Mouse (Mus musculus) layer of hippocampus, adult 18-20 months (tissue): Measurements from ENCODE around the gene Selenbp1. TPM values are rescaled to one million over a fixed set of nuclear protein-coding genes. Genes with fewer than 3 reads are reported as not detected.
A peak's percentile ranks its signal among the peaks of the same experiment; 100 is the strongest.
"Not testable (repeated sequence)": the region's sequence is repeated elsewhere in the genome, so short reads cannot be mapped to it uniquely, and the experiment has no call there.

Experiments used
- DNase-seq, 2 experiments: peaks; one replicate each; pipeline ENCODE4 v3.0.0; 2022; ENCODE audit warnings: low spot score in 2 of 2
- total RNA-seq, 2 experiments: library from RNA; stranded (reverse); gene quantifications; 2 replicates each; pipeline ENCODE4 v1.2.3; 2021

The Selenbp1 gene
- total RNA-seq, 2 experiments from 2014 or later = 12.6 to 14.1 TPM

GRCm38 (mm10) chr3:94932279-94932678, 577 bp upstream of the Selenbp1 start:
- not testable (repeated sequence) for DNase-seq

- not testable (repeated sequence) for DNase-seq
Observed at GRCm38 (mm10) chr3:94933604-94934003, 748 bp downstream of the Selenbp1 start.

- DNase-seq = not testable (repeated sequence)
Observed at GRCm38 (mm10) chr3:94934564-94934963, 1.7 kb downstream of the Selenbp1 start.

- DNase-seq = not testable (repeated sequence)
Observed at GRCm38 (mm10) chr3:94935332-94935731, 2.5 kb downstream of the Selenbp1 start.

GRCm38 (mm10) chr3:94936147-94936546, 3.3 kb downstream of the Selenbp1 start:
- DNase-seq = not testable (repeated sequence)

GRCm38 (mm10) chr3:94937194-94937593, 4.3 kb downstream of the Selenbp1 start:
- not testable (repeated sequence) for DNase-seq

- not testable (repeated sequence) for DNase-seq
Observed at GRCm38 (mm10) chr3:94940033-94940432, 7.2 kb downstream of the Selenbp1 start.

- DNase-seq = not testable (repeated sequence)
Observed at GRCm38 (mm10) chr3:94942211-94942967, 9.5 kb downstream of the Selenbp1 start.

- not testable (repeated sequence) for DNase-seq
Observed at GRCm38 (mm10) chr3:94943706-94944105, 10.8 kb downstream of the Selenbp1 start.

GRCm38 (mm10) chr3:94948066-94948614, 15.3 kb downstream of the Selenbp1 start:
- no peak for DNase-seq

- no peak for DNase-seq
Observed at GRCm38 (mm10) chr3:94949645-94950044, 16.8 kb downstream of the Selenbp1 start.

GRCm38 (mm10) chr3:94952806-94953205, 19.9 kb downstream of the Selenbp1 start:
- DNase-seq = no peak

GRCm38 (mm10) chr3:94953384-94953763, 20.5 kb downstream of the Selenbp1 start:
- DNase-seq = no peak

- DNase-seq = peak; percentile 93 to 97
Observed at GRCm38 (mm10) chr3:94953764-94954616, 21.1 kb downstream of the Selenbp1 start, which contains the start of gene Rfx5. Gene Rfx5 (plus strand): TSS chr3:94954075.

GRCm38 (mm10) chr3:94958295-94958694, 25.4 kb downstream of the Selenbp1 start:
- DNase-seq = no peak

- no peak for DNase-seq
Observed at GRCm38 (mm10) chr3:94959871-94960270, 27.0 kb downstream of the Selenbp1 start.

- DNase-seq = no peak
Observed at GRCm38 (mm10) chr3:94960322-94960721, 27.5 kb downstream of the Selenbp1 start.

- no peak for DNase-seq
Observed at GRCm38 (mm10) chr3:94964989-94965388, 32.1 kb downstream of the Selenbp1 start.

GRCm38 (mm10) chr3:94965878-94966277, 33.0 kb downstream of the Selenbp1 start:
- DNase-seq = no peak

- no peak for DNase-seq
Observed at GRCm38 (mm10) chr3:94972552-94972951, 39.7 kb downstream of the Selenbp1 start.

- DNase-seq = no peak
Observed at GRCm38 (mm10) chr3:94973620-94974019, 40.8 kb downstream of the Selenbp1 start.
